Mouse (Mus musculus): ENCODE results near the gene Mesp1. TPM values are rescaled to one million over a fixed set of nuclear protein-coding genes. Genes with fewer than 3 reads are reported as not detected.

The Mesp1 gene
- polyA plus RNA-seq, 1 experiment from 2014 or later = not detected

DNA sequence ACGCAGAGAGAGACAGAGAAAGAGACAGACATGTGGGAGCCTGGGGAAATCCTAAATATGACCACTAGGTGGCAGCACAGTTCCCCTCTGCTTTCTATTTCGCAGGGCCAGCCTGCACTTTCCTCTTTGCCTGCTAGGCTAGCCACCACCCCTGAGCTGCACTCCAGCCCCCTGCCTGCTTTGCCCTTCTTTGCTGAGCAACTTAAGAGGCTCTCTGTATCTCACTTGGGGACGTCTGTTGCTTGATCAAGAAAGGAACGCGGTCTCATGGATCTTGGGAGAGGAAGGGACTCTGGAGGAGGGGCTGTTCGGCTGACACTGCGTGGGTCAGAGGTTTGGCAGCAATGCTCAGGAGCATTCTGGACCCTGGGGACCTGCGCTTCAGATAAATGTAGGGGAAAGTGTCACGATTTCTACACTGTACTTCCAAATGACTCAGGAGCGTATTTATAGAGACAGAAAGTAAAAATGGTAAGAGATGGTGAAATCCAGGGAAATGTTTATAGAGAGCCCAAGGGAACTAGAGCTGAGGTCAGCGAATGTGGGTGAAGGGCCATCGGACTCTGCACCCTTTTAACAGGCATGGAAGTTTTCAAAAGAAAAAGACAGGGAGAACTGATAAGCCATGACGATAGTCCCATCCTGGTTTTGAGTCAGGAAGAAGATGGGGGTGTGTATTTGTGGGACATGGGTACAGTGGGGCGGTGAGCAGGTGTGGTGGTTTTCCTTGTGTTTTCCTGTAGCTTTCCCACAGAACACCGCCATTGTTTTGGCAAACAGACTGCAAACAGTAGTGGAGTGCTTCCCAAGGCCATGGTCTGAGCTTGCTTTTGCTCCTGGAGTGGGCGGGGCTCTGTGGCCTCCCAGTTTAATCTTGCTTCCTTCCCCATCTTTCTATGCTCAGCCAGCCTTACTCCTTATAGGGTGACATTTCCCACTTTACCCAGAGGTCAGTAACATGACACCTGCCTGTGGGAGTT lies 12.7 kb downstream of the Mesp1 start:
- Histone ChIP-seq H3K27me3 (ENCODE audit: control insufficient read depth, insufficient read depth, low read length) (no peaks in the 10 kb centered on the region), H3K27ac (ENCODE audit: low read length) (0 out of 2 replicates have a peak overlapping the region, but pooled peaks have one; percentile 3), H3K9ac (ENCODE audit: low read length) (peak overlapping the region; percentile 71), H3K36me3 (ENCODE audit: control insufficient read depth, insufficient read depth, low read length) (no peaks in the 10 kb centered on the region), H3K4me1 (ENCODE audit: control insufficient read depth, insufficient read depth, low read length) (no peaks in the 10 kb centered on the region), H3K4me3 (replicated peaks; ENCODE audit: low read length) (peak overlapping the region; percentile 39), H3K9me3 (replicated peaks; ENCODE audit: control insufficient read depth, low read length) (no peaks in the 10 kb centered on the region), H3K4me2 (ENCODE audit: low read depth, low read length) (peak overlapping the region; percentile 62)
- peak; percentile 70; the same call in 1 of the 2 replicates for ATAC-seq (ENCODE audit: insufficient read depth, low FRiP score)
- 23% methylated on average over 16 of the region's 16 CpGs for WGBS

DNA sequence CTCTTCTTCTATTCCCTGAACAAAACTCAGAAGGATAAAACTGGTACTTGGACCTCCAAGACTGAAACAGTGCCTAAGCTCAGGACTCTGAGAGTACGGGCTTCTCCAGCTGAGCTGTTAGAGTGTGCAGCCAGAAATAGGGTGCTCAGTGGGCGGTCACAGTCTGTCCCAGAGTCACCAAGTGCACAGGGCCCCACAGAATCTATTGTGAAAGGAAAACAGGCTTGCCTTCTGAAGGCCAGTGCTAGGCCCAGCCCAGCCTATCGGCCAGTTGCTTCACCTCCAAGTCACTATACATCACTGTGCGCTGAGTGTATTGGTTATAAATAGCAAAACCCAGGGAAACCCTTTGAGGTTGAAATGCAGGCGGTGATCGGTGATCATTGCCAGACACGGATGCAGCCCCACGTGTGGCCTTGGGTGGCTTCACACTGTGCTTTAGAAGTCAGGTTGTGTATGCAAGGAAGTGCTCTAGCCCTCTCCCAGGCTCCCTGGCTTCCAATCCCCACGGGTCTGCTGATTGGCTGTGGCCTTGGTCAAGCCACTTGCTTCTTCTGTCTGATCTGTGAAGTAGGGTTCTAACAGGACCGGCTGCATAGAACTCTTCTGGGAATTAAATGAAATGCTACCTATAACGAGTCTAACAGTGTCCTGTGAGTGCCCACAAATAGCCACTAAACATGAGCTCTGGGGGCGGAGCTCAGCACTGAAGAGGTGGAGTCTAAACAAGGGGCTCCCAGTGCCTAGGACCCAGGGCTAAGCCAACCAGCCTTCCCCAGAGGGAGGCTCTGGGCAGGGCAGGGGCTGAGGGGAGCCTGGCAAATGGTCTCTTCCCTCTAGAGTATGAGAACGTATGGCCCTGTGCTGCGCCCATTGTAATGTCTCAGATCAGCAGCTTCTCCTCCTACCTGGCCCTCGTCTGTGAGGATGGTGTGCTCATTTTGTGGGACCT lies 21.8 kb downstream of the Mesp1 start:
- no peaks in the 10 kb centered on the region for H3K36me3 ChIP-seq (ENCODE audit: control insufficient read depth, insufficient read depth, low read length)
- no peak overlapping the region for H3K4me3 ChIP-seq (replicated peaks; ENCODE audit: low read length)
- H3K4me2 ChIP-seq (ENCODE audit: low read depth, low read length) = no peak overlapping the region
- no peaks in the 10 kb centered on the region for H3K4me1 ChIP-seq (ENCODE audit: control insufficient read depth, insufficient read depth, low read length)
- H3K27me3 ChIP-seq (ENCODE audit: control insufficient read depth, insufficient read depth, low read length) = no peaks in the 10 kb centered on the region
- ATAC-seq (ENCODE audit: insufficient read depth, low FRiP score) = no peak
- no peak overlapping the region for H3K9ac ChIP-seq (ENCODE audit: low read length)
- H3K27ac ChIP-seq (ENCODE audit: low read length) = no peak overlapping the region
- H3K9me3 ChIP-seq (replicated peaks; ENCODE audit: control insufficient read depth, low read length) = no peaks in the 10 kb centered on the region
- 46% methylated on average over 15 of the region's 15 CpGs for WGBS

DNA sequence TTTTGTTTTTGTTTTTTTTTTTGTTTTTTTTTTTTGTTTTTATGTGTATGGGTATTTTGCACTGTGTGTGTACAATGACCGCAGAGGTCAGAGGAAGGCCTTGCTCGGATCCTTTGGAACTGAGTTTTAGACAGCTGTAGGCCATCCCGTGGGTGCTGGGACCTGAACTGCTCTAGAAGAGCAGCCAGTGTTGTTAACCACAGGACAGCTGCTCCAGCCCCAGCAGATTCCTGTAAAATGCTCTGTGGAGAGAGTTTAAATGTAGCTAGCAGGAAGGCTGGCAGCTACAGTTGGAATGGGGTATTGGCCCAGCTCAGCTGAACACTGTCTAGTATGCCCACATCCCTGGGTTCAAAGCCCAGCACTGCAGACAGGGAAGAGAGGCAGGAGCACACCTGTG lies 23.9 kb downstream of the Mesp1 start:
- Histone ChIP-seq H3K4me1 (ENCODE audit: control insufficient read depth, insufficient read depth, low read length) (no peaks in the 10 kb centered on the region), H3K4me3 (replicated peaks; ENCODE audit: low read length) (no peak overlapping the region), H3K27ac (ENCODE audit: low read length) (no peak overlapping the region), H3K9me3 (replicated peaks; ENCODE audit: control insufficient read depth, low read length) (no peaks in the 10 kb centered on the region), H3K9ac (ENCODE audit: low read length) (no peak overlapping the region), H3K36me3 (ENCODE audit: control insufficient read depth, insufficient read depth, low read length) (no peaks in the 10 kb centered on the region), H3K4me2 (ENCODE audit: low read depth, low read length) (no peak overlapping the region), H3K27me3 (ENCODE audit: control insufficient read depth, insufficient read depth, low read length) (no peaks in the 10 kb centered on the region)
- 74% methylated on average over 3 of the region's 3 CpGs for WGBS
- ATAC-seq (ENCODE audit: insufficient read depth, low FRiP score) = no peak

DNA sequence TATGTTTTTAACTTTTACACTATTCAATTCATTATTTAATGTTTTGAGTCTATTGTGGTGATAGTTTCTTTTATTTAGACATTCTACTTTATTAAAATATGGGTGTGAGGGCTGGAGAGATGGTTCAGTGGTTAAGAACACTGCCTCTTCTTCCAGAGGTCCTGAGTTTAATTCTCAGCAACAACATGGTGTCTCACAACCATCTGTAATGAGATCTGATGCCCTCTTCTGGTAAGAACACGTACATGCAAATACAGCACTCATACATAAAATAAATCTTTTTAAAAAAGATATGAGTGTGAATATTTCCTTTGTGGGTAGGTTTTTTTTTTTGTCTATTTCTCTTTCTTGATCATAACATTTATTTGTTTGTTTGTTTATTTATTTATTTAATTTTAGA lies 27.6 kb downstream of the Mesp1 start:
- Histone ChIP-seq H3K4me2 (ENCODE audit: low read depth, low read length) (no peak overlapping the region), H3K9me3 (replicated peaks; ENCODE audit: control insufficient read depth, low read length) (no peaks in the 10 kb centered on the region), H3K4me3 (replicated peaks; ENCODE audit: low read length) (no peak overlapping the region), H3K9ac (ENCODE audit: low read length) (no peak overlapping the region), H3K36me3 (ENCODE audit: control insufficient read depth, insufficient read depth, low read length) (no peaks in the 10 kb centered on the region), H3K27ac (ENCODE audit: low read length) (no peak overlapping the region), H3K27me3 (ENCODE audit: control insufficient read depth, insufficient read depth, low read length) (no peaks in the 10 kb centered on the region), H3K4me1 (ENCODE audit: control insufficient read depth, insufficient read depth, low read length) (no peaks in the 10 kb centered on the region)
- WGBS = 46% methylated on average over 1 of the region's 1 CpGs
- ATAC-seq (ENCODE audit: insufficient read depth, low FRiP score) = no peak

DNA sequence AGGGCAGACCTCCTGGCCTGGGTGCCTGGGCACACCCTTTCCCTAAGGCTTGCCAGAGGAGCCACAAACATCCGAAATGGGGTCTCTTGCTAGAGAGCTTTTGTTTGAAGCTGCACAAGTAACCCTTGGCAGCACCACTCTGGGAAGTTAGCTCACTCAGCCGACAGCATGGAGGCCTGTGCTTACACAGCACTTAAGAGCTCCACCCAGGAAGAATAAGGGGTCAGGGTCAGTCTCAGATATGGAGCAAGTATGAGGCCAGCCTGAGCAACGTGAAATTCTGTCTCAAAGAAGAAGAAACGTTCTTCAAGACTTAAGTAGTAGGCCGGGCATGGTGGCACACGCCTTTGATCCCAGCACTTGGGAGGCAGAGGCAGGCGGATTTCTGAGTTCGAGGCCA lies 31.5 kb downstream of the Mesp1 start:
- H3K36me3 ChIP-seq (ENCODE audit: control insufficient read depth, insufficient read depth, low read length) = no peaks in the 10 kb centered on the region
- 59% methylated on average over 8 of the region's 8 CpGs for WGBS
- no peak for ATAC-seq (ENCODE audit: insufficient read depth, low FRiP score)
- no peak overlapping the region for H3K4me2 ChIP-seq (ENCODE audit: low read depth, low read length)
- no peaks in the 10 kb centered on the region for H3K4me1 ChIP-seq (ENCODE audit: control insufficient read depth, insufficient read depth, low read length)
- H3K27ac ChIP-seq (ENCODE audit: low read length) = no peak overlapping the region
- no peak overlapping the region for H3K9ac ChIP-seq (ENCODE audit: low read length)
- H3K27me3 ChIP-seq (ENCODE audit: control insufficient read depth, insufficient read depth, low read length) = no peaks in the 10 kb centered on the region
- H3K4me3 ChIP-seq (replicated peaks; ENCODE audit: low read length) = no peak overlapping the region
- no peaks in the 10 kb centered on the region for H3K9me3 ChIP-seq (replicated peaks; ENCODE audit: control insufficient read depth, low read length)

DNA sequence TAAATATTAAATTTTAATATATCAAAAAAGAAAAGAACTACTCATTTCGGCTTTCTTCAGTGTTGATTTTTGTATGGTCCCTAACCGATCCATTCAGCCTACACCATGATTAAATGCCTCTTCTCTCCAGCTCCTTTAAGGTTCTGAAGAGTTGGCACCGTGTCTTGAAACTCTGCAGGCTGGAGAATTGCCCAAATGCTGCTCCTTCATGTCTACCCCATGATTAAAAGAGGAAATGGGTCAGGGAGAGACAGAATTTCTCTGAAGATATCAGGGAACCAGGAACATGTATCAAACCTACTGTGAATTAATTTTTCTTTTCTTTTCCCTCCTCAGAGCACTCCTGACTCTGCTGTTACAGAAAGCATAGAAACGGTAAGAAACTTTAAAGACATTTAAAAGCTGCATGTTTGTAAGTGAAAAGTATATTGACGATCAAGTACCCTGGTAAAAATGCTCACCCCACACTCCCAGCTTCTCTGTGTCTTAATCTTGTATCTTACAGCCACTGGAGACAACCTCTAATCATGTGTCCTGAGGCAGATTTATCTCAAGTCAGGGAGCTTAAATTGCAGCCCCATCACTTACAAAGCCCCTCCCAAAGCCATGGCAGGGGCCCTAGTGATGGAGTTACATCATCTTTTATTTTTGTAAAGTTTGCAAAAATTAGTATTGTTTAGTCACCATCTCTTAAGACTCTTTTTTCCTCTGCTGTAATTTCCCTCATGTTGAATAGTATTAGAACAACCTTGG lies 32.3 kb downstream of the Mesp1 start:
- no peak for ATAC-seq (ENCODE audit: insufficient read depth, low FRiP score)
- H3K27me3 ChIP-seq (ENCODE audit: control insufficient read depth, insufficient read depth, low read length) = no peaks in the 10 kb centered on the region
- H3K36me3 ChIP-seq (ENCODE audit: control insufficient read depth, insufficient read depth, low read length) = no peaks in the 10 kb centered on the region
- H3K9me3 ChIP-seq (replicated peaks; ENCODE audit: control insufficient read depth, low read length) = no peaks in the 10 kb centered on the region
- WGBS = 79% methylated on average over 5 of the region's 5 CpGs
- H3K9ac ChIP-seq (ENCODE audit: low read length) = no peak overlapping the region
- H3K4me3 ChIP-seq (replicated peaks; ENCODE audit: low read length) = no peak overlapping the region
- H3K4me1 ChIP-seq (ENCODE audit: control insufficient read depth, insufficient read depth, low read length) = no peaks in the 10 kb centered on the region
- no peak overlapping the region for H3K27ac ChIP-seq (ENCODE audit: low read length)
- H3K4me2 ChIP-seq (ENCODE audit: low read depth, low read length) = no peak overlapping the region

DNA sequence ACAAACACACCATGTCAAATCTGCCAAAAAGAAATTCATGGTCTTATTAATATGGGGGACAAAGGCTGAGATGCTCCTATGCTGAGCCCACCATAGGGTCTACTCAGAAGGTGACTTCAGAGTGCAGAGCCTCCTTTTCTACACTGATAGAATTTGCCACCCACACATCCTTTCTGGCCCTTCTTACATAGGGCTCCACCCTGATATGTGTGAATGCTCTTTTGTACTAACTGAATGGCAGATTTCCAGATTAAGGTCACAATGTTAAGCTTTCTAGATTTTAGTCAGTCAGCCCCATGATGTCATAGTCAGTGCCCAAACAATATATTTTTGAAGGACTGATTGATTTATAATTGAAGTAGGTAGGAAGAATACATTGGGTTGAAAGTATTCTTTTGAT lies 33.8 kb downstream of the Mesp1 start:
- H3K27me3 ChIP-seq (ENCODE audit: control insufficient read depth, insufficient read depth, low read length) = no peaks in the 10 kb centered on the region
- H3K4me1 ChIP-seq (ENCODE audit: control insufficient read depth, insufficient read depth, low read length) = no peaks in the 10 kb centered on the region
- no peak overlapping the region for H3K4me3 ChIP-seq (replicated peaks; ENCODE audit: low read length)
- H3K4me2 ChIP-seq (ENCODE audit: low read depth, low read length) = no peak overlapping the region
- H3K27ac ChIP-seq (ENCODE audit: low read length) = no peak overlapping the region
- no peaks in the 10 kb centered on the region for H3K9me3 ChIP-seq (replicated peaks; ENCODE audit: control insufficient read depth, low read length)
- no peaks in the 10 kb centered on the region for H3K36me3 ChIP-seq (ENCODE audit: control insufficient read depth, insufficient read depth, low read length)
- H3K9ac ChIP-seq (ENCODE audit: low read length) = no peak overlapping the region
- ATAC-seq (ENCODE audit: insufficient read depth, low FRiP score) = no peak

DNA sequence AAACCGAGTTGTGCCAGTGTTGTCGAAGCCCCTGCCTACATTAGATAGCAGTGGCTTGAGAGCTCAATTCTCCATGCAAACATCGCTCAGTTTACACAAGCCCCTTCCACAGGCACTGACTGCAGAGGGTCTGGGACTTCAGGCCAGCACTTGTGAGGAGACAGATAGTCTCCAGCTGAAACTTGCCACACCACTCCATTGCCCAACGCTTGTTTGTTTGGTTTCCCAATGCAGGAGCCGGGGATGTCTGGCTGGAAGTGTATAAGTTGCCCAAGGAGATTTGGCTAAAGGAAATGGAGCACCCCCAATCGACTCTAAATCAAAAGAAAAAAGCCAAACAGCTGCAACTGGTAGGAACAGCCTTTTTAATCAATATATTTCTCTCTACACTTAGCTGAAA lies 35.4 kb downstream of the Mesp1 start:
- Histone ChIP-seq H3K4me3 (replicated peaks; ENCODE audit: low read length) (no peak overlapping the region), H3K9me3 (replicated peaks; ENCODE audit: control insufficient read depth, low read length) (no peaks in the 10 kb centered on the region), H3K4me2 (ENCODE audit: low read depth, low read length) (no peak overlapping the region), H3K4me1 (ENCODE audit: control insufficient read depth, insufficient read depth, low read length) (no peaks in the 10 kb centered on the region), H3K36me3 (ENCODE audit: control insufficient read depth, insufficient read depth, low read length) (no peaks in the 10 kb centered on the region), H3K27ac (ENCODE audit: low read length) (no peak overlapping the region), H3K9ac (ENCODE audit: low read length) (no peak overlapping the region), H3K27me3 (ENCODE audit: control insufficient read depth, insufficient read depth, low read length) (no peaks in the 10 kb centered on the region)
- WGBS = 42% methylated on average over 6 of the region's 6 CpGs
- ATAC-seq (ENCODE audit: insufficient read depth, low FRiP score) = no peak
